Mouse (Mus musculus): ENCODE results near the gene Mybph. TPM values are rescaled to one million over a fixed set of nuclear protein-coding genes. Genes with fewer than 3 reads are reported as not detected.

Mybph gene
- polyA plus RNA-seq, 1 experiment from 2014 or later: 0.27 TPM

DNA sequence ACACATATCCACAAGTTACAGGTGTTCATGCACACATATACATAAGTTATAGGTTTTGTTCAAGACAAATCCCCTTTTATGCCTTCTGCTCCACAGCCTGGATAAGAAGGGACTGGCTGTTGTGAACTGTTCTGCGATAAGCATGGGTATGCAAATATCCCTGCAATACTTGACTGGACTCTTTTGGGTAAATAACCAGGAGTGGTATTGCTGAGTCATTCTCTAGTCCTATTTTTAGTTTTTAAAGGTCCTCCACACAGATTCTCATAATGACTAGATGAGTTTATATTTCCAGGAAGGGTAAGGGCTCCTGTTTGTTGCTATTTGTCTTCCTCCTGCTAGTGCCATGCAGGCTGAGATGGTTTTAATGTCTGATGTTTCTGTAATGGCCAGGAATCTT lies 27.9 kb downstream of the Mybph start:
- WGBS: 91% methylated on average over 1 of the region's 1 CpGs
- Histone ChIP-seq H3K36me3 (ENCODE audit: control insufficient read depth, insufficient read depth, low read length) (no peaks in the 10 kb centered on the region), H3K4me2 (replicated peaks; ENCODE audit: low read depth, low read length) (no peak overlapping the region), H3K27me3 (ENCODE audit: control insufficient read depth, insufficient read depth, low read length) (no peaks in the 10 kb centered on the region), H3K9me3 (ENCODE audit: control insufficient read depth, low read length) (no peaks in the 10 kb centered on the region), H3K9ac (ENCODE audit: low read depth, low read length) (no peak overlapping the region), H3K4me3 (ENCODE audit: low read length) (no peak overlapping the region), H3K4me1 (ENCODE audit: control insufficient read depth, insufficient read depth, low read length) (no peaks in the 10 kb centered on the region), H3K27ac (ENCODE audit: low read depth, low read length) (no peak overlapping the region)
- ATAC-seq (ENCODE audit: low FRiP score, low TSS enrichment): no peak

DNA sequence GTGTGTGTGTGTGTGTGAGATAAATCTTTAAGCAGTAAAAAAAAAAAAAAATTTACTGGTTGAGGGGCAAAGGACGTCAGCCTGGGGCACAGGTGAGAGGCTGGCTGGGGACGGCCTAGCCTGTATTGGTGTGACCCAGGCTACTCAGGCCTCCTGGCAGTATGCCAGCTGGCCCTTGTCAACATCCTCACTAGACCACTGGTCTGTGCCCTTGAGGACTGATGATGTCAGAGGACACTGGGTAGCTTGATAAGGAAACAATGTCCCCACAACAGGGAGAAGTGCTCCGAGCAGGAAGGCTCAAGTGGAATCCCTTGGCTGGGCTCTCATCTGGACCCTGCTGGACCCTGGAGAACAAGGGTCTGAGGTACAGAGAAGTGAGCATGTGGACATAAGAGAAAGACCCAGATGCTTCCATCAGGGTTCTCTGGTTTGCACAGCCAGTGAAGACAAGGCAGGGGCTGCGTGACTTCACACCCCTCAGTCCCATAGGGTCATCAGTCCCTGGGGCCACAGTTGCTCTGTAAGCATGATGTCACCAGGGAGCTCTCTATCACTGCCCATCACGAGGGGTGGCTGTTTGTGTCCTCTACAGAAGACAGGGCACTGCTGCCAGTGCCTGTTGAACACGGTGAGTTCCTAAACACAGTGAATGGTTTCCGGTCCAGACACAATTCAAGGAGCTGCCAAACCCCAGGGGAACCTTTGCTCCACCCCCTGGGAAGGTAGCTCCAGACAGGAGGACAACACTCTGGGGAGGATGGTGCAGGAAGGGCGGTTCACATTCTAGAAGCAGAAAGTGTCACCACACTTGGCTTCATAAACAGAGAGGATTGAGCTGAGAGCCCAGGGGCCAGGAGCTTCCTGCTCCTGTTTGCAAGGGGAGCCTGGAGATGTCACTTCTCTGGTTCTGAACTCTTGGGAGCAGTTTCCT lies 29.1 kb downstream of the Mybph start:
- Histone ChIP-seq H3K9me3 (ENCODE audit: control insufficient read depth, low read length) (no peaks in the 10 kb centered on the region), H3K4me3 (ENCODE audit: low read length) (no peak overlapping the region), H3K4me1 (ENCODE audit: control insufficient read depth, insufficient read depth, low read length) (no peaks in the 10 kb centered on the region), H3K4me2 (replicated peaks; ENCODE audit: low read depth, low read length) (no peak overlapping the region), H3K27me3 (ENCODE audit: control insufficient read depth, insufficient read depth, low read length) (no peaks in the 10 kb centered on the region), H3K9ac (ENCODE audit: low read depth, low read length) (no peak overlapping the region), H3K36me3 (ENCODE audit: control insufficient read depth, insufficient read depth, low read length) (no peaks in the 10 kb centered on the region), H3K27ac (ENCODE audit: low read depth, low read length) (no peak overlapping the region)
- ATAC-seq (ENCODE audit: low FRiP score, low TSS enrichment): peak; percentile 69; the same call in 1 of the 2 replicates
- 44% methylated on average over 8 of the region's 8 CpGs for WGBS

DNA sequence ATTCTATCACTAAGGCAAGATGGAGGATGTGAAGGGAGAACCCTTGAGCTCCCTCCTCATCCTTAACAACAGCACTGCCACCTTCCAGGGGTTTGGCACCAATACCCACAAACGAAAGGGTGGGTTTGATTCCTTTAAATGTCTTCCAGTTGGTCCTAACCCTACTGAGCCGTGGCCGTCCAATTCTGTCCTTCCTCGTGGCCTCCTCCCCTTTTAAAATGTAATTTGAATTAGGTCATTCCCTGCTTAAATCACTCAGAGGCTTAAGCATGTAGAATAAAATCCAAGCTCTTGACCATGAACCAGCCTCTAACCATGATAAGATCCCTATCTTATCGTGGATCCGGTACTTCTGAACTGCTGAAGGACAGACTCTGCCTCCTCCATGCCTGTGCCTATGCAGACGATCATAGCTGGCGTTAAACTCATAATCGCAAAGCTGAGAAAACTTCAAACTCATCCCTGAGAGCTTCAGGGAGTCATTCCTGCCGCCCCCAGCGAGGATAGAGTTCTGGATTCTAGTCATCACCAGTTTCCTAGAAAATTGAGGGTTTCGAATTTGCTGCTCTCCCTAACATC lies 31.5 kb downstream of the Mybph start:
- WGBS: 83% methylated on average over 12 of the region's 12 CpGs
- Histone ChIP-seq H3K36me3 (ENCODE audit: control insufficient read depth, insufficient read depth, low read length) (no peaks in the 10 kb centered on the region), H3K4me2 (replicated peaks; ENCODE audit: low read depth, low read length) (no peak overlapping the region), H3K27ac (ENCODE audit: low read depth, low read length) (no peak overlapping the region), H3K9me3 (ENCODE audit: control insufficient read depth, low read length) (no peaks in the 10 kb centered on the region), H3K27me3 (ENCODE audit: control insufficient read depth, insufficient read depth, low read length) (no peaks in the 10 kb centered on the region), H3K9ac (ENCODE audit: low read depth, low read length) (no peak overlapping the region), H3K4me3 (ENCODE audit: low read length) (no peak overlapping the region), H3K4me1 (ENCODE audit: control insufficient read depth, insufficient read depth, low read length) (no peaks in the 10 kb centered on the region)
- ATAC-seq (ENCODE audit: low FRiP score, low TSS enrichment): no peak

DNA sequence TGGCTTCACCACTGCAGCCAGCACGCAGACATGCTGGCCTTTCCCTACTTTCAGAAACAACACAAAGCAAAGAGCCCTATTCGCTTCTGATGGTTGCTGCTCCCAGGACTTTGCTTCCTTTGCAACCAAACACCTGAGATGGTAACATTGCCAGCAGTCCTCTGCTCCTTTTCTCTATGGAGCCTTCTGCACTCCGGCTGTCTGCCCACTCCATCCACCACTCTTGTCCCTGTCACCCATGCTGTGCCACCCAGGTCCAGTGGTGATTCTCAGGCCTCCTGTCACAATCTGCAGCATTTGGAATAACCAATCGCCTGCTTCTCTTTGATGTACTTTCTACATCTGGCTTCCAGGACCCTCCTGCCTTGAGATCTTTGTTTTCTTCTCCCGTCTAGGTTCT lies 32.1 kb downstream of the Mybph start:
- H3K36me3 ChIP-seq (ENCODE audit: control insufficient read depth, insufficient read depth, low read length): no peaks in the 10 kb centered on the region
- ATAC-seq (ENCODE audit: low FRiP score, low TSS enrichment): no peak
- H3K27ac ChIP-seq (ENCODE audit: low read depth, low read length): no peak overlapping the region
- no peaks in the 10 kb centered on the region for H3K27me3 ChIP-seq (ENCODE audit: control insufficient read depth, insufficient read depth, low read length)
- H3K4me3 ChIP-seq (ENCODE audit: low read length): no peak overlapping the region
- H3K4me2 ChIP-seq (replicated peaks; ENCODE audit: low read depth, low read length): no peak overlapping the region
- H3K9ac ChIP-seq (ENCODE audit: low read depth, low read length): no peak overlapping the region
- no peaks in the 10 kb centered on the region for H3K4me1 ChIP-seq (ENCODE audit: control insufficient read depth, insufficient read depth, low read length)
- no peaks in the 10 kb centered on the region for H3K9me3 ChIP-seq (ENCODE audit: control insufficient read depth, low read length)
- WGBS: 91% methylated on average over 5 of the region's 5 CpGs

DNA sequence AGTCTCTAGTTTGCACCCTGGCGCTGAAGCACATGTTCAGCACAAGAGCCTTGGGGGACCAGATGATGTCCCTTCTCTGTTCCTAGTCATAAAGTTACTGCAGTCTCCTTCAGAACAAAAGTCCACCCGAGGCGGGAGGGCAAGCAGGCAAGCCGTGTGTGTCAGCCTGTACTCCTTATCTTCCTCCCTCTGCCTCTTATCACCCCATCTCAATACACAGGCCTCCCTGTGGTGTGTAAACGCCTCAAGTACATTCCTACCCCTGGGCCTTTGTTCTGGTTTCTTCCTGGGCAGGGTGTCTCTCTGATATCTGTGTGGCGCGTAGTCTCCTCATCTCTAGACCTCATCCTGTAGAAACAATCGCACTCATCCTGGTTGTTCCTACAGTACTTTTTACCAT lies 33.5 kb downstream of the Mybph start:
- no peak overlapping the region for H3K4me2 ChIP-seq (replicated peaks; ENCODE audit: low read depth, low read length)

DNA sequence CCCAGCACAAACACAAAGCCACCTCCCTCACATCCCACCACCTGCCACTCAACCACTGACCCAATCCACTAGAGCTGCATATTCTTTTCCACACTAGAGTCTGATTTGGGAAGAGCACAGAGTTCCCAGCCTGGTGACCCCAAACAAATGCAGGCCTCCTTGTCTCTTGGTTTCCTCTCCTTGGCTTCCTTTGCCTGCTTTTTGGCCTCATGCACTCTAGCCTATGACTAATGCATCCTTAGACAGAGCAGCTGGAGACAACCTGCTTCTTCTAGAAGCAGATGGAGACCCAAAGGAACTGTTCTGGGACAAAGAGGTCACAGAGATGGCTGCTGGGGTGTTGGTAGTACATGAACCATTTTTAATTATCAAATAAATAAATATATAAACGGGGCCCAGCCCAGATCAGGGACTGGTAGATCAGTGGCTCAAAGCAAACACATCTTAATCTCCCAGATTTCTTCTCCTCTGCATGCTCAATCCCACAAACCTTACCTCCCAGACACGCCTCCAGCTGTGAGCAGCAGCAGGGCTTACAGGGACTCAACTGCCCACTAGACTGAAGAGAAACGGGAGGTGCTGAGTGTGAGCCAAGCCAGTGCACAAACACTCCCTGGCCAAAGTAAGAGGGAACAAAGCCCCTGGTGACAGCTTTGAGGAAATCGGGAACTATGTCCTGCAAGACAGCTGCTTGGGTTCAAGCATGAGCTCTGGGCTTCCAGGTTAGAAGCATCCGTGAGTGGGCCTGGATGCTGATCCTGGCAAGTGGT lies 36.7 kb downstream of the Mybph start:
- 72% methylated on average over 5 of the region's 5 CpGs for WGBS
- Histone ChIP-seq H3K36me3 (ENCODE audit: control insufficient read depth, insufficient read depth, low read length) (no peaks in the 10 kb centered on the region), H3K9me3 (ENCODE audit: control insufficient read depth, low read length) (no peaks in the 10 kb centered on the region)

More for the DNA sequence above, 33.5 kb downstream of the Mybph start:
- Histone ChIP-seq H3K4me3 (ENCODE audit: low read length) (no peak overlapping the region), H3K4me1 (ENCODE audit: control insufficient read depth, insufficient read depth, low read length) (no peaks in the 10 kb centered on the region), H3K27me3 (ENCODE audit: control insufficient read depth, insufficient read depth, low read length) (no peaks in the 10 kb centered on the region), H3K36me3 (ENCODE audit: control insufficient read depth, insufficient read depth, low read length) (no peaks in the 10 kb centered on the region), H3K27ac (ENCODE audit: low read depth, low read length) (no peak overlapping the region), H3K9ac (ENCODE audit: low read depth, low read length) (no peak overlapping the region), H3K9me3 (ENCODE audit: control insufficient read depth, low read length) (no peaks in the 10 kb centered on the region)
- 79% methylated on average over 8 of the region's 8 CpGs for WGBS
- ATAC-seq (ENCODE audit: low FRiP score, low TSS enrichment): no peak

DNA sequence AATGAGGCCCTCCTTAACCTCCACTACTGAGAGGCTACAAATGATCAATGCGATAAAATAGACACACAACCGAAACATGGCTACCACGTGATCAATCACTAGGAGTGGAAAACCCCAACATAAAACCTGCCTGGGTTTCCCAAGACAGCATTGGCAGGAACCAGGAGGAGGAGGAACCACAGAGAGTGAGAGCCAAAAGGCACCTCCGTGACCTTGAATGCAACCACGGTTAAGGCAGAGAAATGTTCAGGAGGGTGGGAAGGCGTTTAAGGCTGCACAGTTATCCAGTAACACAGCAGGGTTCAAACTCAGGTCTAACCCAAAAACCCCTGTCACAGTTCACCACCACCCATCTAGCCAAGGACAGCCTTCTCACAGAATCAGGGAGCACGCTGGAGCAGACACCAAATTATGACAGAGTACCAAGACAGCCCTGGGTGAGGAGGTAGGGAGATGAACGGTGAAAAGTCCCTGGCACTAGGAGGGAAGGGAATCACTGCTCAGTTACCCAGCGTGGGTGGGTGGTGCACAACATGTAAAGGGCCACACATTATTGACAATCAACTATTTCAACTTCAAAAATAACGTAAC lies 37.5 kb downstream of the Mybph start:
- no peak overlapping the region for H3K27ac ChIP-seq (ENCODE audit: low read depth, low read length)
- no peak overlapping the region for H3K4me3 ChIP-seq (ENCODE audit: low read length)
- ATAC-seq (ENCODE audit: low FRiP score, low TSS enrichment): no peak
- WGBS: 79% methylated on average over 10 of the region's 10 CpGs
- H3K36me3 ChIP-seq (ENCODE audit: control insufficient read depth, insufficient read depth, low read length): no peaks in the 10 kb centered on the region
- H3K9ac ChIP-seq (ENCODE audit: low read depth, low read length): no peak overlapping the region
- no peaks in the 10 kb centered on the region for H3K9me3 ChIP-seq (ENCODE audit: control insufficient read depth, low read length)
- no peak overlapping the region for H3K4me2 ChIP-seq (replicated peaks; ENCODE audit: low read depth, low read length)
- H3K27me3 ChIP-seq (ENCODE audit: control insufficient read depth, insufficient read depth, low read length): peaks cover 25% of the 10 kb centered on the region
- H3K4me1 ChIP-seq (ENCODE audit: control insufficient read depth, insufficient read depth, low read length): peaks cover 25% of the 10 kb centered on the region

More for the DNA sequence above, 36.7 kb downstream of the Mybph start:
- H3K27me3 ChIP-seq (ENCODE audit: control insufficient read depth, insufficient read depth, low read length): peaks cover 20% of the 10 kb centered on the region
- ATAC-seq (ENCODE audit: low FRiP score, low TSS enrichment): no peak
- no peak overlapping the region for H3K4me3 ChIP-seq (ENCODE audit: low read length)
- H3K4me2 ChIP-seq (replicated peaks; ENCODE audit: low read depth, low read length): no peak overlapping the region
- no peak overlapping the region for H3K9ac ChIP-seq (ENCODE audit: low read depth, low read length)
- peaks cover 19% of the 10 kb centered on the region for H3K4me1 ChIP-seq (ENCODE audit: control insufficient read depth, insufficient read depth, low read length)
- H3K27ac ChIP-seq (ENCODE audit: low read depth, low read length): no peak overlapping the region

DNA sequence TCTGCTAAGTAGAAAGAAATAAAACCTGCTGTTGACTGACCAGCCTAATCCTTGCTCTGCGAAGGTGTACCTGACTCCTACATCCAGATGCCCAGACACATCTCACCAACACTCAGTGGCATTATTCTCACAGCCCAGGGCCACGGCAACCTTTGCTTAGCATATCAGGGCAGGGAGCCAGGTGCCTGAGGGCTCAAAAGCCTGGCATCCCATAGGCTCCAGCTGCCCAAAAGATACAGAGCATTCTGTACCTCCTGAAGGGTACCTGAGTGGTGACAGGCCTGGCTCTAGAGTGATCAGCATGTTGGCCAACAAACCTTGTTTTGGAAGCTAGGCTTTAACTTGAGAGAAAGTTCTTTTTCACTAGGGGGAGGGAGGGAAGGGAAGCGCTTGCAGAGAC lies 38.0 kb downstream of the Mybph start:
- peaks cover 27% of the 10 kb centered on the region for H3K27me3 ChIP-seq (ENCODE audit: control insufficient read depth, insufficient read depth, low read length)
- H3K36me3 ChIP-seq (ENCODE audit: control insufficient read depth, insufficient read depth, low read length): no peaks in the 10 kb centered on the region
- no peak overlapping the region for H3K27ac ChIP-seq (ENCODE audit: low read depth, low read length)
- H3K9ac ChIP-seq (ENCODE audit: low read depth, low read length): no peak overlapping the region
- ATAC-seq (ENCODE audit: low FRiP score, low TSS enrichment): no peak
- no peak overlapping the region for H3K4me3 ChIP-seq (ENCODE audit: low read length)
- H3K4me1 ChIP-seq (ENCODE audit: control insufficient read depth, insufficient read depth, low read length): peaks cover 25% of the 10 kb centered on the region
- no peaks in the 10 kb centered on the region for H3K9me3 ChIP-seq (ENCODE audit: control insufficient read depth, low read length)
- 85% methylated on average over 3 of the region's 3 CpGs for WGBS
- H3K4me2 ChIP-seq (replicated peaks; ENCODE audit: low read depth, low read length): no peak overlapping the region
